Mouse (Mus musculus) ES-E14 (cell line): ENCODE measurements at regions not wholly inside any gene's neighbourhood (a gene's known extent, or its start where the extent isn't known, plus 50 kb on each side); places are given as distances from the start of the nearest gene placed in this dataset.

ENCODE experiments used
- CHD2 ChIP-seq: IDR thresholded peaks from 2 replicates; pipeline ENCODE4 v1.6.1; 2014; ENCODE audit warnings: mild to moderate bottlenecking, low read depth, low read length, inconsistent platforms
- HCFC1 ChIP-seq: IDR thresholded peaks from 2 replicates; pipeline ENCODE4 v1.6.1; 2012; ENCODE audit warnings: low read length, inconsistent platforms, borderline replicate concordance; ENCODE audit not compliant: insufficient read depth
- MAFK ChIP-seq: IDR thresholded peaks from 2 replicates; pipeline ENCODE4 v1.6.1; 2014; ENCODE audit warnings: mild to moderate bottlenecking, low read depth, low read length, inconsistent platforms; ENCODE audit not compliant: insufficient read depth
- ZC3H11A ChIP-seq: IDR thresholded peaks from 2 replicates; pipeline ENCODE4 v1.6.1; 2012; ENCODE audit warnings: low read depth, mild to moderate bottlenecking, inconsistent platforms, low read length, borderline replicate concordance
- ZNF384 ChIP-seq: IDR thresholded peaks from 2 replicates; pipeline ENCODE4 v1.6.1; 2012; ENCODE audit warnings: low read depth, low read length, inconsistent platforms

DNA sequence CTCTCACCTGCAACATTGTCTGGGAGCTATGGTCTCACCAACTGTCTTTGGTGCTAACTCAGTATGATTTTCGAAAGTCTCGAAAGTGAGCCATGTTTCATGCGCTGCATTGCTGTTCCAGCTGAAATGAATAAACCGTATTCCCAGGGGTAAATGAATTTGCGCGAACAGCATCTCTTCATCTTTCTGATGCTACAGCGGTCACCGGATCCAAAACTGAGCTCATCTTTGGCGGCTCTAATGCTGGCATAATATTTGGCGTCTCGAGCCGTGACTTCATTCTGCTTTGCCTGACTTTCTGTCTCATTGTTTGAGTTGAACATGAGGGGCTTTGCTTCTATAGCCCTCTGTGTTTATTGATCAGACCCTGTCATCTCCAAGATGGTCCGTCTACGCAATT is 137.3 kb downstream of the Tmem182 start:
- no peak for TF ChIP-seq MAFK
- TF ChIP-seq HCFC1, result no peak
- TF ChIP-seq ZNF384, result no peak
- no peak for TF ChIP-seq ZC3H11A
- no peak for TF ChIP-seq CHD2
